Mouse (Mus musculus) cortical plate, adult 2 months (tissue): ENCODE results near the gene Ubr1. TPM values are rescaled to one million over a fixed set of nuclear protein-coding genes. Genes with fewer than 3 reads are reported as not detected.
"Not testable (repeated sequence)": the region's sequence is repeated elsewhere in the genome, so short reads cannot be mapped to it uniquely, and the experiment has no call there.

ENCODE experiments used
- H3K27ac ChIP-seq: fragments of 200-500 bp; 2 replicates; pipeline ENCODE4 v1.5.1; 2012; ENCODE audit warnings: low read length, control low read depth, inconsistent platforms; ENCODE audit not compliant: insufficient read depth
- H3K4me1 ChIP-seq: fragments of 200-500 bp; 2 replicates; pipeline ENCODE4 v1.6.1; 2011; ENCODE audit warnings: low read length; ENCODE audit not compliant: control insufficient read depth, insufficient read depth
- H3K4me3 ChIP-seq: fragments of 200-500 bp; 2 replicates; pipeline ENCODE4 v1.5.1; 2011; ENCODE audit warnings: mild to moderate bottlenecking, low read length, control low read depth; ENCODE audit not compliant: insufficient read depth
- CTCF ChIP-seq: fragments of 200-500 bp; IDR thresholded peaks from 2 replicates; pipeline ENCODE4 v1.5.1; 2011; ENCODE audit warnings: mild to moderate bottlenecking, control low read depth, low read length; ENCODE audit not compliant: insufficient read depth; ENCODE audit errors: extremely low read depth
- POLR2A ChIP-seq: fragments of 200-500 bp; IDR thresholded peaks from 2 replicates; pipeline ENCODE4 v1.6.1; 2011; ENCODE audit warnings: mild to moderate bottlenecking, low read length, control low read depth; ENCODE audit not compliant: insufficient read depth; ENCODE audit errors: extremely low read depth
- polyA plus RNA-seq: library from polyadenylated mRNA; depleted of rRNA; stranded (reverse); fragments of >200 nt; gene quantifications from 2 replicates; pipeline ENCODE4 v1.2.3, GENCODE M21; 2012

Ubr1 gene
- polyA plus RNA-seq, 1 experiment, result 16.5 TPM

- H3K27ac ChIP-seq, result peak within 1 kb of the TSS; percentile 89
- H3K4me3 ChIP-seq, result peak within 1 kb of the TSS; percentile 79
- TF ChIP-seq CTCF (no peak), POLR2A (0 out of 2 replicates have a peak, but pooled peaks have one; percentile 29)
- no peaks in the 10 kb centered on the region for H3K4me1 ChIP-seq
Observed at GRCm38 (mm10) chr2:120976990-120977925, 6.7 kb upstream of the Ubr1 start, which contains the start of gene Tmem62. TSS of gene Tmem62 (plus strand) at chr2:120977017.

DNA sequence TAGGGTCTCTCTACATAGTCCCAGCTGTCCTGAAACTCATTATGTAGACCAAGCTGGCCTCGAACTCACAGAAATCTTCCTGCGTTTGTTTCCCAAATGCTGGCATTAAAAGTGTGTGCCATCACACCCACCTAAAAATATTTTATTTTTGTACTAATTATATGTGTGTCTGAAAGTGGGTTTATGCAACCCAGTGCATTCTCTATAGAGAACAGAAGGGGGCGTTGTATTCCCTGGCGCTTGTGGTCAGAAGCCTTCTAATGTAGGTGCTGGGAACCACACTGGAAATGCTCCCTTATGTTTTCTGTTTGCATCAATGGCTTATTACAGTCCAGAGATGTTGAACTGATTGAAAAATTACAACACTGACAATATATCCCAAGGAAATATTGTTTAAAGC, 5.8 kb upstream of the Ubr1 start:
- Histone ChIP-seq H3K4me3 (peak overlapping the region; percentile 79; the same call in 1 of the 2 replicates), H3K4me1 (no peaks in the 10 kb centered on the region), H3K27ac (no peak overlapping the region)
- TF ChIP-seq POLR2A (no peak), CTCF (no peak)

DNA sequence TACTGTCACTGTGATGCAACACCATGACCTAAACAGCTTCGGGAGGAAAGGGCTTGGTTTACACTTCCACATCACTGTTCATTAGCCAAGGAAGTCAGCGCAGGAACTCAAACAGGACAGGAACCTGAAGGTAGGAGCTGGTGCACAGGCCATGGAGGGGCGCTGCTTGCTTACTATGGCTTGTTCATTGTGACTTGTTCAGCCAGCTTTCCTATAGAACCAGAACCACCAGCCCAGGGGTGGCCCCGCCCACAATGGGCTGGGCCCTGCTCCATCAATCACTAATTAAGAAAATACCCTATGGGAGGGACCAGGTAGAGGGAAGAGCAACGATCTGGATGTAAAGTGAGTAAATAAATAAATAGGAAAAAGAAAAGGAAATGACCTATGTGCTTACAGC, 2.4 kb upstream of the Ubr1 start:
- Histone ChIP-seq H3K4me3 (no peak overlapping the region), H3K4me1 (no peaks in the 10 kb centered on the region), H3K27ac (no peak overlapping the region)
- TF ChIP-seq POLR2A, result no peak
- TF ChIP-seq CTCF, result no peak

GRCm38 (mm10) chr2:120972257-120972656, 1.7 kb upstream of the Ubr1 start:
- H3K4me1 ChIP-seq, H3K27ac ChIP-seq, H3K4me3 ChIP-seq: not testable (repeated sequence)

GRCm38 (mm10) chr2:120971766-120972165, 1.3 kb upstream of the Ubr1 start:
- peaks cover 2% of the 10 kb centered on the region; the same call in 1 of the 2 replicates for H3K4me1 ChIP-seq
- H3K4me3 ChIP-seq, result no peak overlapping the region
- TF ChIP-seq POLR2A (no peak), CTCF (no peak)
- no peak overlapping the region for H3K27ac ChIP-seq

GRCm38 (mm10) chr2:120970045-120970539, 423 bp downstream of the Ubr1 start:
- TF ChIP-seq POLR2A, result no peak
- TF ChIP-seq CTCF, result no peak
- Histone ChIP-seq H3K4me3 (peak overlapping the region; percentile 70), H3K4me1 (peaks cover 3% of the 10 kb centered on the region; the same call in 1 of the 2 replicates), H3K27ac (no peak overlapping the region)

GRCm38 (mm10) chr2:120965486-120965885, 5.0 kb downstream of the Ubr1 start:
- H3K4me3 ChIP-seq, result no peak overlapping the region
- H3K27ac ChIP-seq, result no peak overlapping the region
- peaks cover 3% of the 10 kb centered on the region; the same call in 1 of the 2 replicates for H3K4me1 ChIP-seq
- TF ChIP-seq POLR2A (no peak), CTCF (no peak)

GRCm38 (mm10) chr2:120963110-120963509, 7.4 kb downstream of the Ubr1 start:
- Histone ChIP-seq H3K4me3 (no peak overlapping the region), H3K27ac (no peak overlapping the region), H3K4me1 (peaks cover 3% of the 10 kb centered on the region; the same call in 1 of the 2 replicates)
- no peak for TF ChIP-seq POLR2A
- no peak for TF ChIP-seq CTCF

GRCm38 (mm10) chr2:120960261-120960660, 10.3 kb downstream of the Ubr1 start:
- H3K4me1 ChIP-seq, result no peaks in the 10 kb centered on the region
- TF ChIP-seq CTCF (no peak), POLR2A (no peak)
- no peak overlapping the region for H3K27ac ChIP-seq
- H3K4me3 ChIP-seq, result no peak overlapping the region

DNA sequence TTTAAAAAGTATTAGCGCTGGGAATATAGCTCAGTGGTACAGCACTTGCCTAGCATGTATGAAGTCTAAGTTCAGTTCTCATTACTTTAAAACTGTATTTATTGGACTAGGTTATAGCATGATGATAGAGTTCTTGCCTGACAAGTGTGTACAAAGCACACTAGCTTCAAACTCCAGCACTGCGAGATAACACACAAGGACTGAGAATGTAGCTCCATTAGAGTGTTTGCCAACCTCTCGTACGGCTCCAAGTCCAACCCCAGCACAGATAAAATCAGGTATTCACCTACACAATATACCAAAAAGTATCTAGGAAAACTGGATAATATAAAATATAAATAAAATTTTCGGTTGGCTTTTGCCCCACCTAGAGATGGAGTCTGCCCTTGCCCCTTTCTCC, 10.7 kb downstream of the Ubr1 start:
- no peaks in the 10 kb centered on the region for H3K4me1 ChIP-seq
- no peak overlapping the region for H3K4me3 ChIP-seq
- no peak overlapping the region for H3K27ac ChIP-seq
- TF ChIP-seq CTCF (no peak), POLR2A (no peak)
